Mouse (Mus musculus) erythroblast, embryonic 14.5 days (primary cell): ENCODE results near the gene Psma3.

ENCODE experiments used
- GATA1 ChIP-seq: IDR thresholded peaks from 2 replicates; pipeline ENCODE4 v1.6.1; 2012; ENCODE audit warnings: low read length, inconsistent platforms, mixed read lengths
- TAL1 ChIP-seq: IDR thresholded peaks from 3 replicates; pipeline ENCODE4 v1.6.1; 2012; ENCODE audit warnings: low read length, inconsistent platforms, mixed read lengths

- TF ChIP-seq TAL1: no peak
- TF ChIP-seq GATA1: no peak
Observed at GRCm38 (mm10) chr12:70968791-70969307, 5.6 kb upstream of the Psma3 start.
